Mouse (Mus musculus): ENCODE results near the gene Ttc28. TPM values are rescaled to one million over a fixed set of nuclear protein-coding genes. Genes with fewer than 3 reads are reported as not detected.

Gene Ttc28
- total and polyA plus RNA-seq, 3 experiments: 0.21 to 0.89 (median 0.28) TPM

- TF ChIP-seq TBP (conservative IDR thresholded peaks at IDR 0.05; ENCODE audit: low read depth, low read length): no peak
- TF ChIP-seq CTCF (conservative IDR thresholded peaks at IDR 0.05 in 1 of 2, IDR thresholded peaks at IDR 0.05 in 1 of 2; ENCODE audit: low read depth in 2 of 2, low read length in 2 of 2): no peak
- no peak for TF ChIP-seq ETS1 (conservative IDR thresholded peaks at IDR 0.05; ENCODE audit: low read depth, low read length)
- TF ChIP-seq USF1 (IDR thresholded peaks at IDR 0.05; ENCODE audit: low read depth, low read length): no peak
- TF ChIP-seq ZKSCAN1 (IDR thresholded peaks at IDR 0.05; ENCODE audit: borderline replicate concordance, low read depth, low read length): no peak
- TF ChIP-seq ZC3H11A (IDR thresholded peaks at IDR 0.05; ENCODE audit: low read depth, low read length): no peak
- TF ChIP-seq HCFC1 (IDR thresholded peaks at IDR 0.05; ENCODE audit: low read depth, low read length): no peak
- TF ChIP-seq SIN3A (IDR thresholded peaks at IDR 0.05; ENCODE audit: low read length): no peak
- no peak for TF ChIP-seq MEF2A (IDR thresholded peaks at IDR 0.05; ENCODE audit: borderline replicate concordance, low read depth, low read length)
- TF ChIP-seq ZNF384 (IDR thresholded peaks at IDR 0.05; ENCODE audit: low read depth, low read length): no peak
- dilution Hi-C loops (cut with MboI; ENCODE audit: extremely low pct_ligation_motif_present, extremely low pct_unique_long_range_greater_than_20kb, low sequenced_read_pairs): no loop called here
- no peak overlapping the region for H3K4me2 ChIP-seq (ENCODE audit: insufficient read depth, low read depth, poor library complexity, severe bottlenecking)
- no peak overlapping the region for H3K27ac ChIP-seq (ENCODE audit: insufficient read depth, low read depth)
- H3K36me3 ChIP-seq (replicated peaks in 1 of 2; ENCODE audit: control insufficient read depth in 1 of 2, insufficient read depth in 1 of 2, low read length in 1 of 2): no peaks in the 10 kb centered on the region
- no peak for DNase-seq (ENCODE audit: extremely low read depth)
- H3K79me2 ChIP-seq (replicated peaks; ENCODE audit: control insufficient read depth, extremely low read depth, insufficient read depth, poor library complexity, severe bottlenecking): no peaks in the 10 kb centered on the region
- peaks cover 36% of the 10 kb centered on the region for H3K27me3 ChIP-seq (replicated peaks)
- H3K9ac ChIP-seq (ENCODE audit: insufficient read depth, low read depth): no peak overlapping the region
- no peak overlapping the region for H3K4me3 ChIP-seq (replicated peaks in 1 of 3; ENCODE audit: low read depth in 2 of 3, low read length in 2 of 3, poor library complexity in 1 of 3)
- in situ Hi-C loops (cut with MboI; ENCODE audit: low pct_ligation_motif_present, low pct_unique_long_range_greater_than_20kb, low sequenced_read_pairs): no loop called here
- peaks cover 2 to 11% of the 10 kb centered on the region in 2 experiments; a peak in 3 of 4 replicates for H3K4me1 ChIP-seq (ENCODE audit: control insufficient read depth in 1 of 2, insufficient read depth in 2 of 2)
- peaks cover 6% of the 10 kb centered on the region for H3K9me3 ChIP-seq (replicated peaks; ENCODE audit: low read length)
These were observed 98.2 kb downstream of the Ttc28 start for GRCm38 (mm10) chr5:110977796-110978195.

GRCm38 (mm10) chr5:110978461-110978860 lies 98.9 kb downstream of the Ttc28 start:
- TF ChIP-seq ZKSCAN1 (IDR thresholded peaks at IDR 0.05; ENCODE audit: borderline replicate concordance, low read depth, low read length) (no peak), E2F4 (IDR thresholded peaks at IDR 0.05; ENCODE audit: insufficient replicate concordance, low read depth, low read length) (no peak), RCOR1 (conservative IDR thresholded peaks at IDR 0.05; ENCODE audit: low read depth, low read length) (no peak), GABPA (IDR thresholded peaks at IDR 0.05; ENCODE audit: insufficient replicate concordance, low read depth, low read length) (no peak), PAX5 (IDR thresholded peaks at IDR 0.05; ENCODE audit: low read length) (no peak), IRF4 (IDR thresholded peaks at IDR 0.05; ENCODE audit: low read depth, low read length) (no peak), MAX (IDR thresholded peaks at IDR 0.05; ENCODE audit: low read length) (no peak), SMC3 (IDR thresholded peaks at IDR 0.05; ENCODE audit: low read depth, low read length) (no peak), TBP (conservative IDR thresholded peaks at IDR 0.05; ENCODE audit: low read depth, low read length) (no peak)
- H3K4me3 ChIP-seq (replicated peaks in 1 of 3; ENCODE audit: low read depth in 2 of 3, low read length in 2 of 3, poor library complexity in 1 of 3): no peak overlapping the region
- H3K9me3 ChIP-seq (replicated peaks; ENCODE audit: low read length): peaks cover 6% of the 10 kb centered on the region
- DNase-seq (ENCODE audit: extremely low read depth): no peak
- no peaks in the 10 kb centered on the region for H3K36me3 ChIP-seq (replicated peaks in 1 of 2; ENCODE audit: control insufficient read depth in 1 of 2, insufficient read depth in 1 of 2, low read length in 1 of 2)
- H3K79me2 ChIP-seq (replicated peaks; ENCODE audit: control insufficient read depth, extremely low read depth, insufficient read depth, poor library complexity, severe bottlenecking): no peaks in the 10 kb centered on the region
- dilution Hi-C loops (cut with MboI; ENCODE audit: extremely low pct_ligation_motif_present, extremely low pct_unique_long_range_greater_than_20kb, low sequenced_read_pairs): no loop called here
- no peak overlapping the region for H3K4me2 ChIP-seq (ENCODE audit: insufficient read depth, low read depth, poor library complexity, severe bottlenecking)
- H3K9ac ChIP-seq (ENCODE audit: insufficient read depth, low read depth): no peak overlapping the region
- H3K4me1 ChIP-seq (ENCODE audit: control insufficient read depth in 1 of 2, insufficient read depth in 2 of 2): peaks cover 2 to 11% of the 10 kb centered on the region in 2 experiments; a peak in 3 of 4 replicates
- H3K27me3 ChIP-seq (replicated peaks): peaks cover 36% of the 10 kb centered on the region
- in situ Hi-C loops (cut with MboI; ENCODE audit: low pct_ligation_motif_present, low pct_unique_long_range_greater_than_20kb, low sequenced_read_pairs): no loop called here
- no peak overlapping the region for H3K27ac ChIP-seq (ENCODE audit: insufficient read depth, low read depth)

Data from CH12.LX (cell line).